In the genomic region with DNA sequence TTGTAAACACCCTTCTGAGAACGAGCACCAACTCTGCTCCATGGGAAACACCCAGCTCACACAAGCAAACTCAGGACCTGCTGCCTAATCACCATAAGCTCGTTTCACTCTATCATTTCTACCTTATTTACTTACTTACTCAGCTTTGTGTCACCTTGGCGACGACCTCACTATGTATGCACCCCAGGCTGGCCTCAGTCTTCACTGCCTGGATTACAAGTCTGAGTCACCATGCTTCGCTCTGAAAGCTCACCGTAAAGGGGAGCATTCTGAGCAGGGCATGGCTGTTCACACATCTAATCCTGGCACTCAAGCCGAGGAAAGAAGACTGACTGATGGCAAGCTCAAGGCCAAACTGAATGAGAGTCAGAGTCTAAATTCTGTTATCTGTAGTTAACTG, we compare ENCODE assay signal across 16 mouse cellular contexts. TPM values are rescaled to one million over a fixed set of nuclear protein-coding genes. Genes with fewer than 3 reads are reported as not detected.
A peak's percentile ranks its signal among the peaks of the same experiment; 100 is the strongest.
DNase-seq lines count a peak whose midpoint lies in the region; ATAC-seq and TF ChIP-seq lines count a peak whose summit lies in the region.
"Had no signal": no experiment of that assay in that cellular context is flagged by ENCODE, and none has a peak within 500 bp of the region (broad histone marks: within the 10 kb centered on the region; RNA-seq: fewer than 3 reads in every experiment).

No protein-coding gene starts in this region.

- intact Hi-C loops in gastrocnemius, postnatal 36 days (cut with DNase I), result no loop called here

- CTCF ChIA-PET in Patski (lab: Charles Lee), result no interaction called here

- H3K27ac ChIP-seq in forebrain, embryonic 16.5 days (ENCODE audit: low read length), result no peak overlapping the region
- no peak overlapping the region for H3K27ac ChIP-seq in forebrain, embryonic 15.5 days (replicated peaks)
- H3K27ac ChIP-seq in midbrain, embryonic 11.5 days (ENCODE audit: low read depth, low read length), result no peak overlapping the region
- no peak overlapping the region for H3K27ac ChIP-seq in midbrain, embryonic 14.5 days (replicated peaks; ENCODE audit: low read depth, low read length)
- H3K27ac ChIP-seq in intestine, embryonic 15.5 days, result no peak overlapping the region
- H3K27ac ChIP-seq: heart, adult 2 months had no signal

- in situ Hi-C loops in Patski (cut with MboI; ENCODE audit: low pct_unique_long_range_greater_than_20kb), result no loop called here

- H3K36me3 ChIP-seq in forebrain, embryonic 16.5 days (ENCODE audit: control insufficient read depth, insufficient read depth), result peaks cover 17% of the 10 kb centered on the region
- peaks cover 66% of the 10 kb centered on the region for H3K36me3 ChIP-seq in forebrain, embryonic 15.5 days
- peaks cover 15% of the 10 kb centered on the region for H3K36me3 ChIP-seq in midbrain, embryonic 11.5 days (ENCODE audit: control insufficient read depth, insufficient read depth, low read length)
- H3K36me3 ChIP-seq in midbrain, embryonic 14.5 days (ENCODE audit: control insufficient read depth, insufficient read depth, low read length), result peaks cover 80% of the 10 kb centered on the region
- peaks cover 14% of the 10 kb centered on the region for H3K36me3 ChIP-seq in intestine, embryonic 15.5 days

- TF ChIP-seq CTCF in Patski (IDR thresholded peaks at IDR 0.05), result no peak

- WGBS in forebrain, embryonic 16.5 days, result 64% methylated on average over 7 of the region's 7 CpGs
- 67% methylated on average over 7 of the region's 7 CpGs for WGBS in forebrain, embryonic 15.5 days
- WGBS in midbrain, embryonic 11.5 days, result 60% methylated on average over 7 of the region's 7 CpGs
- WGBS in midbrain, embryonic 14.5 days, result 72% methylated on average over 7 of the region's 7 CpGs
- 64% methylated on average over 7 of the region's 7 CpGs for WGBS in intestine, embryonic 15.5 days

- no peaks in the 10 kb centered on the region for H3K4me1 ChIP-seq in forebrain, embryonic 16.5 days (replicated peaks; ENCODE audit: control insufficient read depth, insufficient read depth, low read length)
- no peaks in the 10 kb centered on the region for H3K4me1 ChIP-seq in forebrain, embryonic 15.5 days
- H3K4me1 ChIP-seq in midbrain, embryonic 11.5 days (ENCODE audit: control insufficient read depth, insufficient read depth, low read length), result no peaks in the 10 kb centered on the region
- H3K4me1 ChIP-seq in midbrain, embryonic 14.5 days (ENCODE audit: control insufficient read depth, insufficient read depth, low read length), result no peaks in the 10 kb centered on the region; the same call in 1 of the 2 replicates
- 0 out of 2 replicates have a peak, but pooled peaks cover 2% of the 10 kb centered on the region for H3K4me1 ChIP-seq in intestine, embryonic 15.5 days (replicated peaks)

- no peaks in the 10 kb centered on the region for H3K9me3 ChIP-seq in forebrain, embryonic 16.5 days (ENCODE audit: control insufficient read depth, low read length)
- H3K9me3 ChIP-seq in forebrain, embryonic 15.5 days, result no peaks in the 10 kb centered on the region
- no peaks in the 10 kb centered on the region for H3K9me3 ChIP-seq in midbrain, embryonic 11.5 days (ENCODE audit: control insufficient read depth, low read length)
- H3K9me3 ChIP-seq in midbrain, embryonic 14.5 days (ENCODE audit: control insufficient read depth, low read length), result no peaks in the 10 kb centered on the region
- H3K9me3 ChIP-seq in intestine, embryonic 15.5 days, result no peaks in the 10 kb centered on the region

- H3K4me2 ChIP-seq in forebrain, embryonic 16.5 days (ENCODE audit: low read length), result no peak overlapping the region
- H3K4me2 ChIP-seq in forebrain, embryonic 15.5 days (replicated peaks), result no peak overlapping the region
- H3K4me2 ChIP-seq in midbrain, embryonic 11.5 days, result no peak overlapping the region
- no peak overlapping the region for H3K4me2 ChIP-seq in midbrain, embryonic 14.5 days (ENCODE audit: low read length)
- H3K4me2 ChIP-seq in intestine, embryonic 15.5 days (replicated peaks), result no peak overlapping the region
- H3K4me2 ChIP-seq: liver, embryonic 11.5 days had no signal

- H3K9ac ChIP-seq in forebrain, embryonic 16.5 days (replicated peaks; ENCODE audit: low read depth, low read length), result no peak overlapping the region
- H3K9ac ChIP-seq in forebrain, embryonic 15.5 days (replicated peaks), result no peak overlapping the region
- H3K9ac ChIP-seq in midbrain, embryonic 11.5 days (ENCODE audit: low read length), result no peak overlapping the region
- H3K9ac ChIP-seq in midbrain, embryonic 14.5 days (replicated peaks; ENCODE audit: low read length), result no peak overlapping the region
- H3K9ac ChIP-seq in intestine, embryonic 15.5 days, result no peak overlapping the region

- H3K27me3 ChIP-seq in forebrain, embryonic 16.5 days (replicated peaks; ENCODE audit: control insufficient read depth, insufficient read depth, low read length), result no peaks in the 10 kb centered on the region
- H3K27me3 ChIP-seq in forebrain, embryonic 15.5 days, result no peaks in the 10 kb centered on the region
- H3K27me3 ChIP-seq in midbrain, embryonic 11.5 days (ENCODE audit: control insufficient read depth, insufficient read depth, low read length), result no peaks in the 10 kb centered on the region
- H3K27me3 ChIP-seq in midbrain, embryonic 14.5 days (ENCODE audit: control insufficient read depth, insufficient read depth, low read length), result no peaks in the 10 kb centered on the region
- no peaks in the 10 kb centered on the region for H3K27me3 ChIP-seq in Patski
- no peaks in the 10 kb centered on the region for H3K27me3 ChIP-seq in intestine, embryonic 15.5 days (replicated peaks)

- H3K4me3 ChIP-seq in forebrain, embryonic 16.5 days (replicated peaks; ENCODE audit: low read length), result no peak overlapping the region
- no peak overlapping the region for H3K4me3 ChIP-seq in forebrain, embryonic 15.5 days
- H3K4me3 ChIP-seq in midbrain, embryonic 11.5 days (ENCODE audit: low read depth, low read length), result no peak overlapping the region
- H3K4me3 ChIP-seq in midbrain, embryonic 14.5 days (replicated peaks; ENCODE audit: low read depth, low read length), result no peak overlapping the region
- no peak overlapping the region for H3K4me3 ChIP-seq in intestine, embryonic 15.5 days (replicated peaks)
- H3K4me3 ChIP-seq: erythroblast, embryonic 14.5 days; heart, adult 2 months; myocyte had no signal

- DNase-seq in midbrain, embryonic 11.5 days (ENCODE audit: low spot score, missing footprints), result peak; percentile 81
- no peak for DNase-seq in midbrain, embryonic 14.5 days
- no peak for DNase-seq in Patski (ENCODE audit: low read depth, low spot score)
- DNase-seq in thymus, postnatal 4 days, result no peak
- DNase-seq in gastrocnemius, postnatal 36 days, result no peak
- DNase-seq: cerebellum, adult 18-20 months; heart, adult 2 months; heart, postnatal 14 days; thymus, adult 18-20 months had no signal

- POLR2A ChIA-PET in Patski (lab: Charles Lee), result no interaction called here

- ATAC-seq in forebrain, embryonic 16.5 days, result 0 out of 2 replicates have a peak, but pooled peaks have one; percentile 31
- ATAC-seq in forebrain, embryonic 15.5 days (replicated peaks), result no peak
- no peak for ATAC-seq in midbrain, embryonic 11.5 days (ENCODE audit: low FRiP score)
- no peak for ATAC-seq in midbrain, embryonic 14.5 days (ENCODE audit: low FRiP score, low TSS enrichment)
- ATAC-seq in Patski, result peak; percentile 92
- peak; percentile 85 for ATAC-seq in intestine, embryonic 15.5 days

RNA-seq across cellular contexts. Expression of a gene that starts 12.5 kb away (rescaled TPM):
- 0.43 and 0.56 TPM in 2 replicates for polyA plus RNA-seq in forebrain, embryonic 16.5 days (2015; fragmentation: Nextera tagmentation; extraction: Ambion mirVana)
- 0.25 and 0.28 TPM in 2 replicates for polyA plus RNA-seq in forebrain, embryonic 15.5 days (2015; fragmentation: Nextera tagmentation; extraction: Ambion mirVana)
- 0.18 and 0.26 TPM in 2 replicates for polyA plus RNA-seq in midbrain, embryonic 11.5 days (2014; fragmentation: Nextera tagmentation; extraction: Ambion mirVana)
- polyA plus RNA-seq in midbrain, embryonic 14.5 days (2014; fragmentation: Nextera tagmentation; extraction: Ambion mirVana), result 0.03 and 0.50 TPM in 2 replicates
- 0.04 TPM for polyA plus RNA-seq in Patski (2021)
- 154 and 160 TPM in 2 replicates for polyA plus RNA-seq in intestine, embryonic 15.5 days (2015; fragmentation: Nextera tagmentation; extraction: Ambion mirVana)
- total RNA-seq in gastrocnemius, postnatal 36 days (2021), result 10 to 100 TPM; 14.1 to 17.6 TPM
- total RNA-seq: MEL had no signal

RNA-seq across cellular contexts. Expression of a gene that starts 13.5 kb away (rescaled TPM):
- 206 and 213 TPM in 2 replicates for polyA plus RNA-seq in forebrain, embryonic 16.5 days (2015; fragmentation: Nextera tagmentation; extraction: Ambion mirVana)
- 202 and 206 TPM in 2 replicates for polyA plus RNA-seq in forebrain, embryonic 15.5 days (2015; fragmentation: Nextera tagmentation; extraction: Ambion mirVana)
- 174 and 194 TPM in 2 replicates for polyA plus RNA-seq in midbrain, embryonic 11.5 days (2014; fragmentation: Nextera tagmentation; extraction: Ambion mirVana)
- polyA plus RNA-seq in midbrain, embryonic 14.5 days (2014; fragmentation: Nextera tagmentation; extraction: Ambion mirVana), result 210 and 229 TPM in 2 replicates
- polyA plus RNA-seq in Patski (2021), result 56.6 TPM
- 120 and 127 TPM in 2 replicates for polyA plus RNA-seq in intestine, embryonic 15.5 days (2015; fragmentation: Nextera tagmentation; extraction: Ambion mirVana)
- 10 to 100 TPM; 55.9 to 65.6 TPM for total RNA-seq in gastrocnemius, postnatal 36 days (2021)

RNA-seq across cellular contexts. Expression of a gene that starts 57.7 kb away (rescaled TPM):
- polyA plus RNA-seq in forebrain, embryonic 16.5 days (2015; fragmentation: Nextera tagmentation; extraction: Ambion mirVana), result 11.3 and 11.6 TPM in 2 replicates
- 8.9 and 11.2 TPM in 2 replicates for polyA plus RNA-seq in forebrain, embryonic 15.5 days (2015; fragmentation: Nextera tagmentation; extraction: Ambion mirVana)
- polyA plus RNA-seq in midbrain, embryonic 11.5 days (2014; fragmentation: Nextera tagmentation; extraction: Ambion mirVana), result 4.5 and 5.4 TPM in 2 replicates
- 6.2 and 9.6 TPM in 2 replicates for polyA plus RNA-seq in midbrain, embryonic 14.5 days (2014; fragmentation: Nextera tagmentation; extraction: Ambion mirVana)
- 28.3 TPM for polyA plus RNA-seq in Patski (2021)
- polyA plus RNA-seq in intestine, embryonic 15.5 days (2015; fragmentation: Nextera tagmentation; extraction: Ambion mirVana), result 8.3 and 9.2 TPM in 2 replicates
- total RNA-seq in gastrocnemius, postnatal 36 days (2021), result 10 to 100 TPM; 18.3 to 23.0 TPM

Comparison
In these comparisons a context has a peak if more than half of its experiments do, and no peak if none do; other contexts are left out.
1. ATAC-seq: peak in forebrain, embryonic 16.5 days (single experiment), Patski (single experiment) and intestine, embryonic 15.5 days (single experiment); none in forebrain, embryonic 15.5 days (single experiment), midbrain, embryonic 11.5 days (single experiment) and midbrain, embryonic 14.5 days (single experiment).
2. RNA of a gene that starts 12.5 kb away (polyA plus RNA-seq): 154 to 160 TPM in intestine, embryonic 15.5 days; 0.03 to 0.50 TPM in midbrain, embryonic 14.5 days, 0.43 to 0.56 TPM in forebrain, embryonic 16.5 days, 0.25 to 0.28 TPM in forebrain, embryonic 15.5 days, 0.18 to 0.26 TPM in midbrain, embryonic 11.5 days and 0.04 TPM in Patski (single experiment); every median in the first group is over 10 times any median in the second.